Mouse (Mus musculus): ENCODE results near the gene Arhgap5.
"Not testable (repeated sequence)": the region's sequence is repeated elsewhere in the genome, so short reads cannot be mapped to it uniquely, and the experiment has no call there.

DNA sequence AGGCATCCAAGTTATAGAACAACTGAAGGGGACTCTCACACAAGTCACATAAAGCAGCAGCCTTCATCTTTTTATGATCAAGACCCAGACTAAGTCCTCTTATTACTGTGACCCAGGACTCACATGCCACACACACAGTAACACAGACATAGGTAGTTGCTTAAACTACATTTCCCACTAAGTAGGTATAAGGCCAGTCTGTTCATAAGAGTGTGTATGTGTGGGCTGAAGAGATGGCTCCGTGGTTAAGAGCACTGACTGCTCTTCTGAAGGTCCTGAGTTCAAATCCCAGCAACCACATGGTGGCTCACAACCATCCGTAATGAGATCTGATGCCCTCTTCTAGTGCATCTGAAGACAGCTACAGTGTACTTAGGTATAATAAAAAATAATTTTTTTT, 82.7 kb downstream of the Arhgap5 start:
- TF ChIP-seq CTCF, EP300 (IDR thresholded peaks at IDR 0.05; ENCODE audit: low read depth): not testable (repeated sequence)
